Mouse (Mus musculus) spleen, adult 2 months (tissue): ENCODE data around the gene Eng. TPM values are rescaled to one million over a fixed set of nuclear protein-coding genes. Genes with fewer than 3 reads are reported as not detected.

Experiments used
- DNase-seq, 2 experiments: peaks; one replicate each; pipeline versions ENCODE4 v3.0.0 to v3.0.0-alpha.2; 2012 to 2021; ENCODE audit warnings: low spot score in 2 of 2, low read depth in 1 of 2
- H3K27ac ChIP-seq: fragments of 200-500 bp; 2 replicates; pipeline ENCODE4 v1.5.1; 2012; ENCODE audit warnings: low read length, inconsistent platforms; ENCODE audit not compliant: insufficient read depth
- H3K27me3 ChIP-seq: fragments of 200-500 bp; 2 replicates; pipeline ENCODE4 v1.6.1; 2012; ENCODE audit warnings: mild to moderate bottlenecking, moderate library complexity, low read length, inconsistent platforms; ENCODE audit not compliant: control insufficient read depth, insufficient read depth
- H3K36me3 ChIP-seq: fragments of 200-500 bp; 2 replicates; pipeline ENCODE4 v1.6.1; 2012; ENCODE audit warnings: mild to moderate bottlenecking, low read length, inconsistent platforms; ENCODE audit not compliant: control insufficient read depth, insufficient read depth
- H3K4me1 ChIP-seq: fragments of 200-500 bp; 2 replicates; pipeline ENCODE4 v1.6.1; 2011; ENCODE audit warnings: inconsistent platforms; ENCODE audit not compliant: control insufficient read depth, insufficient read depth, insufficient read length
- H3K4me3 ChIP-seq: fragments of 200-500 bp; 2 replicates; pipeline ENCODE4 v1.5.1; 2011; ENCODE audit warnings: mild to moderate bottlenecking, inconsistent platforms; ENCODE audit not compliant: insufficient read depth, insufficient read length; ENCODE audit errors: extremely low read depth
- CTCF ChIP-seq: fragments of 200-500 bp; IDR thresholded peaks from 2 replicates; pipeline ENCODE4 v1.5.1; 2011; ENCODE audit warnings: mild to moderate bottlenecking, inconsistent platforms; ENCODE audit not compliant: insufficient read depth, insufficient read length, insufficient replicate concordance; ENCODE audit errors: extremely low read depth
- POLR2A ChIP-seq: fragments of 200-500 bp; IDR thresholded peaks from 2 replicates; pipeline ENCODE4 v1.6.1; 2011; ENCODE audit warnings: low read depth, low read length, inconsistent platforms
- WGBS: fragments of 180-500 bp; shearing (Covaris S2); methylation state at CpG from one replicate; pipeline ENCODE4 v1.1.7; 2018; 5-methylcytosine and 5-hydroxymethylcytosine counted together
- polyA plus RNA-seq: library from polyadenylated mRNA; depleted of rRNA; stranded (reverse); fragments of >200 nt; gene quantifications from 2 replicates; pipeline ENCODE4 v1.2.3, GENCODE M21; 2012

Gene Eng
- polyA plus RNA-seq, 1 experiment, result 132 TPM

DNA sequence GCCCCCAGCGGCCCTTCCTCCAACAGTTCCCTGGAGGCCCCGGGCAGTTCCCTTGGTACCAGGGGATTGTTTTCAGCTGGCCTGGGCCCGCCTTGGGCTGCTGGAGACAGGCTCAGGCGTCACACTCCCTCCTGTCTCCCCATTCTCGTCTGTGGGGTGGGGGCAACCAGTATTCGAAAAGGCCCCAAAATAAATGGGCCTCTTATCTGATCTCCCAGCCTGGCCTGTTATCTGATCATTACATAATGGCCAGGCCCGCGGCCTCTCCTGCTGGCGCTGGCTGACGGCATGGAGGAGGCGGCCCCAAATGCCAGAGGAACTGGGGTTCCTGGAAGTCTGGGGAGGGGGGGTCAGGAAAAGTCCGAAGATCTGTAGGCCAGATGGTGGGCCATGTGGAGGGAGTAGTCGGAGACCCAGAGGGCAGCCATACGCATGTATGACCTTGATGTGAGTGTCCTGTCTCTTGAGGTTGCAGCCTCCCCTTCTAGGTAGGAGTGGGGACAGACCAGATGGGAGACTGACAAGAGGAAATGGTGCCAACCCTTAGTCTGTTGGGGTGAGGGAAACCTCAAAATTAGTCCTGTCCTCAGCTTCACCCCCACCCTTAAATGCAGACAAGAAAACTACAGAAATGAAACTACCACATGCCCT, 8.5 kb downstream of the Eng start:
- 41% methylated on average over 14 of the region's 14 CpGs for WGBS
- H3K27ac ChIP-seq, result peak overlapping the region; percentile 46
- TF ChIP-seq POLR2A (no peak), CTCF (no peak)
- peaks cover 11% of the 10 kb centered on the region; the same call in 1 of the 2 replicates for H3K4me1 ChIP-seq
- no peak for DNase-seq
- H3K4me3 ChIP-seq, result no peak overlapping the region
- no peaks in the 10 kb centered on the region for H3K27me3 ChIP-seq
- H3K36me3 ChIP-seq, result no peaks in the 10 kb centered on the region

DNA sequence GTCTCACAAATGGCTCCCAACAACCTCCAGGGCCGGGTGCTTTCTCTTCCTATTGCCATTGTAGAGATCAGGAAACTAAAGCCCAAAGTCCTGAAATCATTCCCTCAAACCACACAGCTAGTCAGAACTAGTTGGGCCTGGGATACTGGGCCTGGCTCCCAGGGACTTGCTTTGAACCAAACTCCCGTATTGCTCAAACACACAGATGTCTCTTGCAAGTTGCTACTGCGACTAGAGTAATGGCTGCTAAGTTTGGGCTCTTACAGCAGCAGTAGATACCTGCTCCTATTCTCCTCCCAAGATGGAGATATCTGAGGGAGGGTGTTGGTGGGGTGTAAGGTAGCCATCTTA, 9.0 kb downstream of the Eng start:
- no peaks in the 10 kb centered on the region for H3K36me3 ChIP-seq
- H3K27me3 ChIP-seq, result no peaks in the 10 kb centered on the region
- 55% methylated on average over 3 of the region's 3 CpGs for WGBS
- H3K4me1 ChIP-seq, result peaks cover 11% of the 10 kb centered on the region; the same call in 1 of the 2 replicates
- no peak for DNase-seq
- no peak overlapping the region for H3K4me3 ChIP-seq
- peak overlapping the region; percentile 33; the same call in 1 of the 2 replicates for H3K27ac ChIP-seq
- TF ChIP-seq POLR2A, result no peak
- no peak for TF ChIP-seq CTCF

GRCm38 (mm10) chr2:32655826-32656225, 9.4 kb downstream of the Eng start:
- 40% methylated on average over 12 of the region's 12 CpGs for WGBS
- Histone ChIP-seq H3K27me3 (no peaks in the 10 kb centered on the region), H3K36me3 (no peaks in the 10 kb centered on the region), H3K27ac (peak overlapping the region; percentile 33; the same call in 1 of the 2 replicates), H3K4me1 (peaks cover 11% of the 10 kb centered on the region; the same call in 1 of the 2 replicates), H3K4me3 (no peak overlapping the region)
- peak in 1 of 2 experiments; percentile 32 for DNase-seq
- TF ChIP-seq POLR2A, result no peak
- TF ChIP-seq CTCF, result no peak

GRCm38 (mm10) chr2:32658873-32659272, 12.5 kb downstream of the Eng start:
- Histone ChIP-seq H3K4me3 (no peak overlapping the region), H3K27me3 (no peaks in the 10 kb centered on the region), H3K36me3 (no peaks in the 10 kb centered on the region), H3K4me1 (peaks cover 11% of the 10 kb centered on the region; the same call in 1 of the 2 replicates), H3K27ac (no peak overlapping the region)
- 78% methylated on average over 2 of the region's 2 CpGs for WGBS
- DNase-seq, result no peak
- TF ChIP-seq POLR2A (no peak), CTCF (no peak)

GRCm38 (mm10) chr2:32661509-32662107, 15.2 kb downstream of the Eng start:
- WGBS, result 78% methylated on average over 7 of the region's 7 CpGs
- DNase-seq, result no peak
- no peaks in the 10 kb centered on the region for H3K27me3 ChIP-seq
- no peaks in the 10 kb centered on the region for H3K36me3 ChIP-seq
- no peaks in the 10 kb centered on the region for H3K4me1 ChIP-seq
- H3K4me3 ChIP-seq, result no peak overlapping the region
- TF ChIP-seq POLR2A (no peak), CTCF (no peak)
- H3K27ac ChIP-seq, result peak overlapping the region; percentile 19; the same call in 1 of the 2 replicates

DNA sequence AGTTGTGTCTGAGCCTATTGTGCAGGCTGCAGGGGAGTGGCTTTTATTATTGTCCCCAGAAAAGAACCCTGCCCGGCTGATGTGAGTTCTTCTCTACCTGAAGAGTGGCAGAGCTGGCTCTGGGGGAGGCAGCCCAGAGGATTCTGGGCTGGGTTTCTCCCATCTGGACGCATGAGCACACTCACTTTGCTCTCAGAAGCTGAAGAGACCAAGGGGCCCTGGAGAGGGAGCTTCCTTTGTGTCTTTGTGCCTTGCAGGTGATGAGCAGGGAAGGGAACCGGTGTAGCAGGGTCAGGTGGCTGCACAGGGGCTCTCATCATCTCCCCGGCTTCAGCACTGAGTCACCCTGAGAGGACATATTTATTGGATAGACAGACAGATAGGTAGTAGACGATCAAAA, 15.9 kb downstream of the Eng start:
- no peak for DNase-seq
- Histone ChIP-seq H3K36me3 (no peaks in the 10 kb centered on the region), H3K4me1 (no peaks in the 10 kb centered on the region), H3K27ac (0 out of 2 replicates have a peak overlapping the region, but pooled peaks have one; percentile 19), H3K27me3 (no peaks in the 10 kb centered on the region), H3K4me3 (no peak overlapping the region)
- WGBS, result 76% methylated on average over 5 of the region's 5 CpGs
- no peak for TF ChIP-seq POLR2A

GRCm38 (mm10) chr2:32665345-32665744, 18.9 kb downstream of the Eng start:
- WGBS, result 76% methylated on average over 8 of the region's 8 CpGs
- Histone ChIP-seq H3K4me1 (no peaks in the 10 kb centered on the region), H3K36me3 (no peaks in the 10 kb centered on the region), H3K4me3 (no peak overlapping the region), H3K27me3 (no peaks in the 10 kb centered on the region), H3K27ac (no peak overlapping the region)
- no peak for DNase-seq
- TF ChIP-seq CTCF (no peak), POLR2A (no peak)
